ENCODE assay signal across 18 mouse cellular contexts in the genomic region with DNA sequence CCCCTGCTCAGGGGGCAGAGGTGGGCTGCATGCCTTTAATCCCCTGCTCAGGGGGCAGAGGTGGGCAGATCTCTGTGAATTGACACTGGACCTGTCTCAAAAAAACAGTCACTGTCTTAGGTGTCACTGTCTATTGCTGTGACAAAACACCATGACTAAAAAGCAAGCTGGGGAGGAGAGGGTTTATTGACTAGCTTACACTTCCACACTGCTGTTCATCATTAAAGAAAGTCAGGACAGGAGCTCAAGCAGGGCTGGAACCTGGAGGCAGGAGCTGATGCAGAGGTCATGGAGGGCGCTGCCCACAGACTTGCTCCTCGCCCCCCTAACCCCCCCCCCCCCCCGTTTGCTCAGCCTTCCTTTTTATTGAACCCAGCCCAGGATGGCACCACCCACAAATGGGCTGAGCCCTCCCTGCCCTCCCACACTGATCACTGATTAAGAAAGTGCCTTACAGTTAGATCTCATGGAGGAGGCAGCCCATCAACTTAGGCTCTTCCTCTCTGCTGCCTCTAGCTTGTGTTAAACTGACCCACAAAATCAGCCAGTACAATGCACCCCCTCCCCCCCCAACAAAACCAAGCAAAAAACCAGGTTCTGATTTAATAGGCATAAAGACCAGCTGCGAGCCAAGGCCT. TPM values are rescaled to one million over a fixed set of nuclear protein-coding genes. Genes with fewer than 3 reads are reported as not detected.
"Had no signal": no experiment of that assay in that cellular context is flagged by ENCODE, and none has a peak within 500 bp of the region (broad histone marks: within the 10 kb centered on the region; RNA-seq: fewer than 3 reads in every experiment).

No protein-coding gene starts in this region.

- H3K9ac ChIP-seq: limb, embryonic 15.5 days; lung, embryonic 15.5 days; midbrain, embryonic 12.5 days had no signal

- H3K4me3 ChIP-seq: limb, embryonic 15.5 days; lung, embryonic 15.5 days; megakaryocyte, embryonic 14.5 days; midbrain, embryonic 12.5 days had no signal

- H3K27ac ChIP-seq: limb, embryonic 15.5 days; lung, embryonic 15.5 days; macrophage; midbrain, embryonic 12.5 days had no signal

- H3K27me3 ChIP-seq: limb, embryonic 15.5 days; lung, embryonic 15.5 days; megakaryocyte, embryonic 14.5 days; midbrain, embryonic 12.5 days had no signal

- H3K36me3 ChIP-seq: limb, embryonic 15.5 days; lung, embryonic 15.5 days; midbrain, embryonic 12.5 days had no signal

- DNase-seq: kidney, adult 8-10 months; kidney, postnatal 25 days; layer of hippocampus, postnatal 36 days; lung, postnatal 14 days; right cerebral cortex, postnatal 14 days had no signal

- H3K4me2 ChIP-seq: limb, embryonic 15.5 days; lung, embryonic 15.5 days; midbrain, embryonic 12.5 days had no signal

- H3K9me3 ChIP-seq: limb, embryonic 15.5 days; lung, embryonic 15.5 days; midbrain, embryonic 12.5 days had no signal

RNA-seq across cellular contexts. Expression of a gene that starts 25.9 kb away (rescaled TPM):
- total RNA-seq: layer of hippocampus, postnatal 36 days; left cerebral cortex, adult 8-10 months; left cerebral cortex, postnatal 25 days; midbrain, postnatal 0 days had no signal
- polyA plus RNA-seq: intestine, embryonic 14.5 days; limb, embryonic 15.5 days; liver, embryonic 16.5 days; lung, embryonic 15.5 days; macrophage; midbrain, embryonic 12.5 days; midbrain, postnatal 0 days; neural tube, embryonic 14.5 days; spleen, adult 2 months; stomach, embryonic 16.5 days had no signal
